Mouse (Mus musculus) heart, embryonic 11.5 days (tissue): ENCODE results near the gene C87436. TPM values are rescaled to one million over a fixed set of nuclear protein-coding genes. Genes with fewer than 3 reads are reported as not detected.

Source experiments
- ATAC-seq: fragments of 200-750 bp; cut with Nextera tagmentation; replicated peaks from 2 replicates; pipeline ENCODE4 v1.8.0; 2017; ENCODE audit warnings: moderate library complexity; ENCODE audit not compliant: insufficient number of reproducible peaks, low FRiP score, low TSS enrichment
- H3K27ac ChIP-seq: fragments of 300-500 bp; sonication (generic); 2 replicates; pipeline ENCODE4 v1.5.1; 2014; ENCODE audit warnings: mild to moderate bottlenecking, low read depth, low read length
- H3K27me3 ChIP-seq: fragments of 300-500 bp; sonication (generic); 2 replicates; pipeline ENCODE4 v1.6.1; 2014; ENCODE audit warnings: mild to moderate bottlenecking, low read length, mixed read lengths; ENCODE audit not compliant: control insufficient read depth, insufficient read depth
- H3K36me3 ChIP-seq: fragments of 300-500 bp; sonication (generic); 2 replicates; pipeline ENCODE4 v1.6.1; 2014; ENCODE audit warnings: mild to moderate bottlenecking, low read length, moderate library complexity, mixed read lengths; ENCODE audit not compliant: control insufficient read depth, insufficient read depth
- H3K4me1 ChIP-seq: fragments of 300-500 bp; sonication (generic); 2 replicates; pipeline ENCODE4 v1.6.1; 2014; ENCODE audit warnings: low read length; ENCODE audit not compliant: control insufficient read depth, insufficient read depth
- H3K4me2 ChIP-seq: fragments of 300-500 bp; sonication (generic); 2 replicates; pipeline ENCODE4 v1.6.1; 2014; ENCODE audit warnings: mild to moderate bottlenecking, moderate library complexity
- H3K4me3 ChIP-seq: fragments of 300-500 bp; sonication (generic); 2 replicates; pipeline ENCODE4 v1.5.1; 2014; ENCODE audit warnings: low read depth, low read length
- H3K9ac ChIP-seq: fragments of 300-500 bp; sonication (generic); 2 replicates; pipeline ENCODE4 v1.6.1; 2014; ENCODE audit warnings: mild to moderate bottlenecking, low read depth, low read length, moderate library complexity
- H3K9me3 ChIP-seq: fragments of 300-500 bp; sonication (generic); replicated peaks from 2 replicates; pipeline ENCODE4 v1.6.1; 2016; ENCODE audit warnings: low read length; ENCODE audit not compliant: control insufficient read depth
- WGBS: fragments of 180-500 bp; shearing (Covaris S2); extraction: QIAGEN DNeasy Blood & Tissue Kit; methylation state at CpG from one replicate; pipeline ENCODE4 v1.1.7; 2014; ENCODE audit not compliant: insufficient replicate concordance; 5-methylcytosine and 5-hydroxymethylcytosine counted together
- polyA plus RNA-seq: library from polyadenylated mRNA; unstranded; fragments of >200 nt; fragmentation: Nextera tagmentation; extraction: Ambion mirVana; gene quantifications from 2 replicates; pipeline ENCODE4 v1.2.1, GENCODE M21; 2014

C87436 gene
- polyA plus RNA-seq, 1 experiment from 2014 or later = 16.7 TPM

DNA sequence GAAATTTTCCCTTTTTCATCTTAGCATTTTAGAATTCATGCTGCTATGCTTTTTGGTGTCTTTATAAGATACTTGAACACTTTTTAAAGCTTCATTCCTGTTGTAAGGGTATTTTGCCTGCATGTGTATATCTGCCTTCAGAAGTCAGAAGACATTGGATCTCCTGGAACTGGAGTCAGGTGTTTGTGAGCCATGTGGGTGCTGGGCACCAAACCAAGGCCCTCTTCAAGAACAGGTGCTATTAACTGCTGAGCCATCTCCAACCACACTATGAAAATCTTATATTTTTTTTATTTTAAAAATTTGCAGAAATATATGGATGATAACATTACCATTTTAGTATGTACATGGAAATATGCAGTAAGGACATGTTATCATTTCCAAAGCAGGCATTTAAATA lies 31.9 kb upstream of the C87436 start:
- H3K4me3 ChIP-seq = no peak overlapping the region

DNA sequence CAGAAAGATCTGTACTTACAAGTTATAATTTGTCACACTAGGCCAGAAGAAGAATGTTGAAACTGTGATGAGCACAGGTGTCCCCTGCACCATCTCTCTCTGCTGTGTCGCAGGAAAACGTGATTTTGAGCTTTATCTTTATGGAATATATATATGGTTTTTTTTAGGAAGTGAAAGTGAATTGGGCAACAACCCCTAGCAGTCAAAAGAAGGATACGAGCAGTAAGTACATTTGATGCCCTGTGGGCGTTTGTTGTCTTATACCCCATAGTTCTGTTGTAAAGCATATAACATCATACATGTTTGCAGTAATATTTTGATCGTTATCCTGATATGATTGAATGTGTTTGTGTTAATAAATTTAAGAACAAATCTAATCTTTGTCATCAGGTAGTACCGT lies 19.5 kb upstream of the C87436 start:
- no peak overlapping the region for H3K27ac ChIP-seq
- H3K9ac ChIP-seq = no peak overlapping the region
- H3K9me3 ChIP-seq = no peaks in the 10 kb centered on the region
- peaks cover 33% of the 10 kb centered on the region for H3K36me3 ChIP-seq
- no peak for ATAC-seq
- H3K4me1 ChIP-seq = no peaks in the 10 kb centered on the region
- no peaks in the 10 kb centered on the region for H3K27me3 ChIP-seq
- H3K4me2 ChIP-seq = no peak overlapping the region
- no peak overlapping the region for H3K4me3 ChIP-seq
- WGBS = 88% methylated on average over 6 of the region's 6 CpGs

More for the DNA sequence above, 31.9 kb upstream of the C87436 start:
- no peak for ATAC-seq
- no peaks in the 10 kb centered on the region for H3K9me3 ChIP-seq
- H3K4me1 ChIP-seq = peaks cover 3% of the 10 kb centered on the region; the same call in 1 of the 2 replicates
- peak overlapping the region; percentile 42; the same call in 1 of the 2 replicates for H3K4me2 ChIP-seq
- no peaks in the 10 kb centered on the region for H3K36me3 ChIP-seq
- no peaks in the 10 kb centered on the region for H3K27me3 ChIP-seq
- no peak overlapping the region for H3K9ac ChIP-seq
- no peak overlapping the region for H3K27ac ChIP-seq

GRCm38 (mm10) chr6:86419239-86419638 lies 18.9 kb upstream of the C87436 start:
- peaks cover 33% of the 10 kb centered on the region for H3K36me3 ChIP-seq
- H3K27ac ChIP-seq = no peak overlapping the region
- no peak overlapping the region for H3K4me2 ChIP-seq
- H3K4me1 ChIP-seq = no peaks in the 10 kb centered on the region
- ATAC-seq = no peak
- no peaks in the 10 kb centered on the region for H3K27me3 ChIP-seq
- WGBS = 85% methylated on average over 3 of the region's 3 CpGs
- H3K9me3 ChIP-seq = no peaks in the 10 kb centered on the region
- H3K4me3 ChIP-seq = no peak overlapping the region
- H3K9ac ChIP-seq = no peak overlapping the region

DNA sequence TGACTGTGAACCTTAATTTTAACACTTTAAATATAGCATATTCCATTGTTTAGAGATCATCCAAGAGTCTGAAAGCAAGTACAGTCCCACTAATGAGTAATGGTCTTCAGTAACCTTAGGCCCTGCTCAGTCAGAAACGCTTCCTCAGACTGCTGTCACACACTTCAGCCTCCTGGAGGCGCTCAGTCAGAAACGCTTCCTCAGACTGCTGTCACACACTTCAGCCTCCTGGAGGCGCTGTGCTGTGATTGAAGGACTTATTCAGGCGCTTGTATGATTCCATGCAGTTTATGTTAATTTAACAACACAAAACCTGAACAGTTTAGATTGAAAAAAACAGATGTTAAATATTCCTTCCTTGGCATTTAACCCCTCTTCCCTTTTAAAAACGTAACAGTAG lies 17.7 kb upstream of the C87436 start:
- Histone ChIP-seq H3K4me3 (no peak overlapping the region), H3K9ac (no peak overlapping the region), H3K4me2 (no peak overlapping the region), H3K27me3 (no peaks in the 10 kb centered on the region), H3K4me1 (no peaks in the 10 kb centered on the region), H3K9me3 (no peaks in the 10 kb centered on the region), H3K27ac (no peak overlapping the region), H3K36me3 (peaks cover 33% of the 10 kb centered on the region)
- WGBS = 75% methylated on average over 6 of the region's 6 CpGs
- ATAC-seq = no peak

DNA sequence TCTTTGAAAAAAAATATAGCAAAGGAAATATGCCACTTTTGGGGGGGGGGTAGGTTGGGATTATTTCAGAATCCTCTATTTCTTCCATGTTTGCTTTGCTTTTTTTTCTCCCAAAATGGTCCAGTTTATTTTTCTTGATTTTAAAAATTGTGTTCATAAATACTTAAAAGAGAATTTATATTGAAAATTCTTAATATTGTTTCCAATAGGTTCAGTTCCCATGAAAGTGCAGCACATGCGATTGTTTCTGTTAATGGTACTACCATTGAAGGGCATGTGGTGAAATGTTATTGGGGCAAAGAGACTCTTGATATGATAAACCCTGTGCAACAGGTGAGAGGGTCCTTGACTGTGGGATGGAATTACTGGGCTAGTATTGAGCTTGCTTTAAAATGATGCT lies 11.8 kb upstream of the C87436 start, which contains the start of gene Gm44790:
Gene Gm44790, plus strand, starts transcription at position 301 of the 400 bp plus-strand sequence.
- no peak within 1 kb of the TSS for H3K4me3 ChIP-seq
- H3K27me3 ChIP-seq = no peaks in the 10 kb centered on the region
- no peak within 1 kb of the TSS for H3K9ac ChIP-seq
- no peaks in the 10 kb centered on the region for H3K4me1 ChIP-seq
- no peak within 1 kb of the TSS for H3K27ac ChIP-seq
- no peaks in the 10 kb centered on the region for H3K9me3 ChIP-seq
- WGBS = 95% methylated on average over 1 of the region's 1 CpGs
- no peak within 1 kb of the TSS for H3K4me2 ChIP-seq
- H3K36me3 ChIP-seq = peaks cover 22% of the 10 kb centered on the region
- no peak for ATAC-seq

DNA sequence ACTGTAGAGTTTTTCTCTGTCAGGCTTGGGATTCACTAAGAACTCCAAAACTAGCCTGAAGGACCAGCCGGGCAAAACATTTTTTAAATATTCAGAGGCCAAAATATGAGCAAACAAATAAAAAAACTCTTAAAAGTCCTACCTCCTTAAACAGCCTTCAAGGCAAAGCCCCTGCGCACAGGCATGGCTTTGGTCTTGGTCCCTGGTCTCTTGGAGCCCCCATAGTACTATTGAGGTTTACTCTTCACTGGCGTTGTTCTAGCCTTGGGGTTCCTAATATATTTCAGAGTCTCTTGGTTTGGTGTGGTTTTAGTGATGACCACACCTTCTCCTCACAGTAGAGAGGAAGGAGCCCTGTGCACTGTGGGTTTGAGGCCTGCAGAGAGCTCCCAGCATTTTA lies 6.6 kb upstream of the C87436 start:
- Histone ChIP-seq H3K4me1 (no peaks in the 10 kb centered on the region), H3K36me3 (peaks cover 29% of the 10 kb centered on the region), H3K4me2 (no peak overlapping the region), H3K27ac (no peak overlapping the region), H3K4me3 (no peak overlapping the region), H3K9me3 (no peaks in the 10 kb centered on the region), H3K27me3 (no peaks in the 10 kb centered on the region), H3K9ac (no peak overlapping the region)
- ATAC-seq = no peak
- 95% methylated on average over 3 of the region's 3 CpGs for whole genome bisulfite sequencing

DNA sequence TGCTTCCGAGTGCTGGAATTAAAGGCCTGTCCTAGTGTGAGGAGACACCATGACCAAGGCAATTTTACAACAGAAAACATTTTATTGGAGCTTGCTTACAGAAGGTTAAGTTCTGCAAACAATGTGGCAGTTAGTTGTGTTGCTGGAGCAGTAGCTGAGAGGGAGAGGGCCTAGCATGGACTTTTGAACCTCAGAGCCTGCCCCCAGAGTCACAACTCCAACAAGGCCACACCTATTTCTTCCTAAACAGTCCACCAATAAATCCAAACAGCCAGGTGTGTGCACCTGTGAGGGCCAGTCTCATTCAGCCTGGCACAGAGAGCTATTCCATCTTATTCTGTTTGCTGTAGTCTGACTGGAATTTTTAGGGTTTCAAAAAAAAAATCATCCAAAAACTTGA lies 4.5 kb upstream of the C87436 start:
- no peaks in the 10 kb centered on the region for H3K4me1 ChIP-seq
- no peaks in the 10 kb centered on the region for H3K9me3 ChIP-seq
- ATAC-seq = no peak
- peaks cover 15% of the 10 kb centered on the region for H3K36me3 ChIP-seq
- H3K4me3 ChIP-seq = no peak overlapping the region
- no peak overlapping the region for H3K4me2 ChIP-seq
- WGBS = 100% methylated on average over 1 of the region's 1 CpGs
- no peak overlapping the region for H3K27ac ChIP-seq
- H3K9ac ChIP-seq = no peak overlapping the region
- no peaks in the 10 kb centered on the region for H3K27me3 ChIP-seq

GRCm38 (mm10) chr6:86437711-86438110 lies 463 bp upstream of the C87436 start:
- H3K36me3 ChIP-seq = 0 out of 2 replicates have a peak, but pooled peaks cover 6% of the 10 kb centered on the region
- no peaks in the 10 kb centered on the region for H3K27me3 ChIP-seq
- H3K9ac ChIP-seq = peak overlapping the region; percentile 96
- ATAC-seq = peak; percentile 49; the same call in 1 of the 2 replicates
- H3K4me2 ChIP-seq = peak overlapping the region; percentile 84
- H3K4me3 ChIP-seq = peak overlapping the region; percentile 91
- peaks cover 7% of the 10 kb centered on the region; the same call in 1 of the 2 replicates for H3K4me1 ChIP-seq
- 2% methylated on average over 14 of the region's 14 CpGs for WGBS
- H3K27ac ChIP-seq = peak overlapping the region; percentile 96
- no peaks in the 10 kb centered on the region for H3K9me3 ChIP-seq

DNA sequence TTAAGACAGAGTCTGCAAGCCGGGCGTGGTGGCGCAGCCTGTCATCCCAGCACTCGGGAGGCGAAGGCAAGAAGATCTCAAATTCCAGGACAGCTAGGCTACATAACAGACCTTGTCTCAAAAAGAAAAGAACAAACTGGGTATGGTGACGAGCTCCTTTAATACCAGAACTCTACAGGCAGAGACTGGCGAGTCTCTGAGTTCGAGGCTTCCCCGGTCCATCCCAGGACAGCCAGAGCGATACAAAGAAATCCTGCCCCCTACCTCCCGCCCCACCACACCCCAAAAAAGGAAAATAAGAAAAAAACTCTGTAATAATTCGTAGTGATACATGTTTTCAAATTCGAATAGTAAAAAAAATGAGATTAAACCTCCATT lies 934 bp downstream of the C87436 start:
- no peaks in the 10 kb centered on the region for H3K9me3 ChIP-seq
- H3K27me3 ChIP-seq = no peaks in the 10 kb centered on the region
- 5% methylated on average over 13 of the region's 13 CpGs for WGBS
- peak overlapping the region; percentile 91 for H3K4me3 ChIP-seq
- H3K4me1 ChIP-seq = peaks cover 7% of the 10 kb centered on the region; the same call in 1 of the 2 replicates
- peak overlapping the region; percentile 84 for H3K4me2 ChIP-seq
- ATAC-seq = no peak
- H3K36me3 ChIP-seq = peaks cover 9% of the 10 kb centered on the region; the same call in 1 of the 2 replicates
- peak overlapping the region; percentile 96 for H3K9ac ChIP-seq
- peak overlapping the region; percentile 96 for H3K27ac ChIP-seq
